Mouse (Mus musculus) erythroblast, embryonic 14.5 days (primary cell): ENCODE data around the gene Mrps27. TPM values are rescaled to one million over a fixed set of nuclear protein-coding genes. Genes with fewer than 3 reads are reported as not detected.
"Not testable (repeated sequence)": the region's sequence is repeated elsewhere in the genome, so short reads cannot be mapped to it uniquely, and the experiment has no call there.

Experiments used
- H3K27me3 ChIP-seq: 2 replicates; pipeline ENCODE4 v1.6.1; 2012; ENCODE audit warnings: inconsistent platforms; ENCODE audit not compliant: control insufficient read depth
- H3K36me3 ChIP-seq: 2 replicates; pipeline ENCODE4 v1.6.1; 2012; ENCODE audit warnings: mild to moderate bottlenecking, inconsistent platforms; ENCODE audit not compliant: control insufficient read depth
- H3K4me1 ChIP-seq: 2 replicates; pipeline ENCODE4 v1.6.1; 2012; ENCODE audit warnings: inconsistent platforms; ENCODE audit not compliant: control insufficient read depth
- H3K4me3 ChIP-seq: replicated peaks from 2 replicates; pipeline ENCODE3; 2012; ENCODE audit warnings: moderate library complexity, mild to moderate bottlenecking, inconsistent platforms
- H3K9me3 ChIP-seq: 2 replicates; pipeline ENCODE4 v1.6.1; 2012; ENCODE audit warnings: low read length, inconsistent platforms, mixed read lengths; ENCODE audit not compliant: control insufficient read depth
- GATA1 ChIP-seq: IDR thresholded peaks from 2 replicates; pipeline ENCODE4 v1.6.1; 2012; ENCODE audit warnings: low read length, inconsistent platforms, mixed read lengths
- TAL1 ChIP-seq: IDR thresholded peaks from 3 replicates; pipeline ENCODE4 v1.6.1; 2012; ENCODE audit warnings: low read length, inconsistent platforms, mixed read lengths
- polyA plus RNA-seq: library from polyadenylated mRNA; stranded (reverse); fragments of >175 nt; gene quantifications from 2 replicates; pipeline ENCODE4 v1.2.3, GENCODE M21; 2012

Gene Mrps27
- polyA plus RNA-seq, 1 experiment: 0.29 TPM

DNA sequence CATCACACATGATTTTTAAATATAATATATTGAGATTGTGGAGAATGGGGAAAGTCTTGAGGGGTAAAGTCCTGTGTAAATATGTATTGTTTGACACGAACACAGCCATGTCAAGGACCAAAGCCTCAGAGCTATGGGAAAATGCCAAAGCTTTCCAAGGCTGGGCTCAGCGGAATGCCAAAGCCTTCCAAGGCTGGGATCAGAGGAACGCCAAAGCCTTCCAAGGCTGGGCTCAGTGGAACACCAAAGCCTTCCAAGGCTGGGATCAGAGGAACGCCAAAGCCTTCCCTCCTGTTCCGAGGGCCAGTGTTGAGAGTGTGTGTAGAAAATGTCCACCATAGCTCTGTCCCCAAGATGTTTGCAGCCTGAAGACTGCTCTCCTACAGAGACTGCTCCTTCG lies 28.2 kb upstream of the Mrps27 start:
- Histone ChIP-seq H3K4me1 (no peaks in the 10 kb centered on the region), H3K9me3 (no peaks in the 10 kb centered on the region), H3K36me3 (peaks cover 23% of the 10 kb centered on the region), H3K4me3 (no peak overlapping the region), H3K27me3 (no peaks in the 10 kb centered on the region)
- TF ChIP-seq GATA1: no peak
- TF ChIP-seq TAL1: no peak

DNA sequence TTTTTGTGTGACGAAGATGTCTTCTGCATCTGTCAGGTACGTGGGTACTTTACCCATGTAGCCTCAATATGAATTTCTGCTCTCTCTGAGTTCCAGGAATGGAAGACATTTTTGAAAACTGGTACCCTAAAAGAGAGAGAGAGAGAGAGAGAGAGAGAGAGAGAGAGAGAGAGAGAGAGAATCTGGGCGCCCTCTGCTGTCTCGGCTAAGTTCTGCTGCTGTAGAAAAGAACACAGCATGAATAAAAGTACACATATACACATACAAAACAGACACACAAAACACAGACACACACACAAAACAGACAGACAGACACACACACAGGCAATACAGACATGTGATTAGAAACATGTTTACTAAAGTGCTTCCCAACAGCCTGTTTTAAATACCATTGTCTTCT lies 27.5 kb upstream of the Mrps27 start:
- H3K4me3 ChIP-seq: no peak overlapping the region
- TF ChIP-seq TAL1 (no peak), GATA1 (no peak)
- peaks cover 24% of the 10 kb centered on the region for H3K36me3 ChIP-seq
- no peaks in the 10 kb centered on the region for H3K4me1 ChIP-seq
- H3K27me3 ChIP-seq: no peaks in the 10 kb centered on the region
- no peaks in the 10 kb centered on the region for H3K9me3 ChIP-seq

DNA sequence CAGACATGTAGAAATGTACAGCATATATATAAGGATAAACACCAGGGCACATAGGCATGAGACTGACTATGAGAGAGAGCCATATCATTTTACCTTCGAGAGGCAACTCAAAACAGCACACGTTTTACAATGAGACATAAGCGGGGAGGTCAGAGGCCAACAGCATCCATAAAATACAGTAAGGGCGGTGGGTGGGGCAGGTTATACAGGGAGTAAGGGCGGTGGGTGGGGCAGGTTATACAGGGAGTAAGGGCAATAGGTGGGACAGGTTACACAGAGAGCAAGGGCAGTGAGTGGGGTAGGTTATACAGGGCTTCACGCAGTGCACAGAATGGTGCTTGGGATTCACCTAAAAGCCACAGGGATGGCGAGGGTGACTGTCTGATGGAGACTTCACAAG lies 24.1 kb upstream of the Mrps27 start:
- no peaks in the 10 kb centered on the region for H3K9me3 ChIP-seq
- TF ChIP-seq TAL1 (no peak), GATA1 (no peak)
- no peak overlapping the region for H3K4me3 ChIP-seq
- H3K27me3 ChIP-seq: no peaks in the 10 kb centered on the region
- H3K4me1 ChIP-seq: no peaks in the 10 kb centered on the region
- peaks cover 51% of the 10 kb centered on the region for H3K36me3 ChIP-seq

DNA sequence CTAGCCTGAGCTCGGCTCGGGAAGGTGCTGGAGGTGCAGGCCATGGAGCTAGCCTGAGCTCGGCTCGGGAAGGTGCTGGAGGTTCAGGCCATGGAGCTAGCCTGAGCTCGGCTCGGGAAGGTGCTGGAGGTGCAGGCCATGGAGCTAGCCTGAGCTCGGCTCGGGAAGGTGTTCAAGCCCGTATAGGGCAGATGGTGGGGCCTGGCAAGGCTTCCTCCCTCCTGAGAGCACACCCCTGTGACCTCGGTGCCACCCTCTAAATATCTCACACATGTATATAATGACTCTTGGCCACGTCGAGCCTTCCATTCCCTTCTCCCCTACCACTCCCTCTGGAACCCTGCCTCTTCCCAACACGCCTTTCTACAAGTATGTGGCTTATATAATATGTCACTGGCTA lies 21.7 kb upstream of the Mrps27 start:
- peaks cover 72% of the 10 kb centered on the region for H3K36me3 ChIP-seq
- not testable (repeated sequence) for H3K27me3 ChIP-seq, H3K4me1 ChIP-seq, H3K4me3 ChIP-seq, H3K9me3 ChIP-seq

DNA sequence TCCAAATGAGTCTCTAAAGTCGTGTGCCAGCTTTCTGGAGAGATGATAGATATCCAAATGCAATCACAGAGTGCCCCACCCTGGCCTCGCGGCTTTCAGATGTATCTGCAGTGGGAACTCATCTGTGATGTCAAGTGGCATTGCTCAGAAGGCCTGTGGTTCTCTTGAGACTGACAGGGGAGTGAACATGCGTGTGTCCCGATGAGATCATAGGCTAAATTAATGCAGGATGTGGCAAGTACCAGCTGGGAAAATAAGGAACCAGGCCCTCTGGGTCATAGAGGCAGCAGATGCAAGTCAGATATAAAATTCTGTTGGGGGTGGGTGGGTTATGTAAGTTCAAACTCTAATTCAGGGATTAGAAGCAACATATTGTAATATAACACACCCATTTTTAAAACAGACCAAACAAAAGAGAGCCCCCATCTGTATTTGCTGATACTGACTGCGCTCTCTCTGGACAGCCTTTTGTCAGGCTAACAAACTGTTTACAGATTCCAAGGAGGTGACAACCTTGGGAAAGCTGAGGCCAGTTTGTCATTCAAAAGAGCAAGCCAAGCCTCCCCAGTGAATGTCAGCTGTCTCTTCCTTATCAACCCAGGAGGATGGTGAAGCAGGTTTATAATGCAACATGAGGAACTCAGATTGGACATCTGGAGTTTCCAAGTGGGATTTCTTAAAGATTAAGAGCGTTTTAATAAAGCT lies 20.8 kb upstream of the Mrps27 start:
- Histone ChIP-seq H3K4me3 (no peak overlapping the region), H3K9me3 (no peaks in the 10 kb centered on the region), H3K4me1 (peaks cover 5% of the 10 kb centered on the region; the same call in 1 of the 2 replicates), H3K27me3 (no peaks in the 10 kb centered on the region), H3K36me3 (peaks cover 80% of the 10 kb centered on the region)
- TF ChIP-seq GATA1 (no peak), TAL1 (no peak)

DNA sequence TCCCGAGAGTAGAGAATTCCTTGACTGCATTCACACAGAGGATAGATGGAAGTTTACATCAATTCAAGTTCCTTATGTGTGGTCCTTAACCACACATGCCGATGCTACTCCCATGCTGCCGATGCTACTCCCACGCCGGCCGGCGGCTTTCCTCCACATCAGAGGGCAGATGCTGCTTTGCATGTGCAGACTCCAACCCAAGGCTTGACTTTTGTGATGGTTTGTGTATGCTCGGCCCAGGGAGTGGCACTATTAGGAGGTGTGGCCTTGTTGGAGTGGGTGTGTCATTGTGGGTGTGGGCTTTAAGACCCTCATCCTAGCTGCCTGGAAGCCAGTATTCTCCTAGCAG lies 20.3 kb upstream of the Mrps27 start:
- peaks cover 82% of the 10 kb centered on the region for H3K36me3 ChIP-seq
- H3K4me1 ChIP-seq, H3K4me3 ChIP-seq, H3K27me3 ChIP-seq, H3K9me3 ChIP-seq: not testable (repeated sequence)

DNA sequence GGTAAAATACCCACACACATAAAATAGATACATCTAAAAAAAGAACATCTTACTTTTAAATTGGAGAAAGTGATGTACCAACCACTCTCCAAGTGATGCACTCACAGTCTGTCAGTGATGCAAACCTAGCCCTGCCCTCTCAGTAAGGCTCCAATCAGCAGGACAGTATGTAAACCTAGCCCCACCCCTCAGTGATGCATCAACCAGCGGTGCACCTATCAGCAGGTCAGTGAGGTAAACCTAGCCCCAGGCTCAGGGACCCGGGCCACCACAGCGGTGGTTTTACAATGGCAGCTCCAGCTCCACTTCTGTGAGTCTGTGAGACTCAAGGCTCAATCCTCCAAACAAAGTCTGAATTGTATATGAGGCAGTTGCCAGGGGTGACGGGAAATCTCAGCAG lies 13.3 kb upstream of the Mrps27 start:
- Histone ChIP-seq H3K4me3 (no peak overlapping the region), H3K36me3 (peaks cover 82% of the 10 kb centered on the region), H3K4me1 (no peaks in the 10 kb centered on the region), H3K9me3 (no peaks in the 10 kb centered on the region), H3K27me3 (no peaks in the 10 kb centered on the region)
- TF ChIP-seq GATA1: no peak
- no peak for TF ChIP-seq TAL1

DNA sequence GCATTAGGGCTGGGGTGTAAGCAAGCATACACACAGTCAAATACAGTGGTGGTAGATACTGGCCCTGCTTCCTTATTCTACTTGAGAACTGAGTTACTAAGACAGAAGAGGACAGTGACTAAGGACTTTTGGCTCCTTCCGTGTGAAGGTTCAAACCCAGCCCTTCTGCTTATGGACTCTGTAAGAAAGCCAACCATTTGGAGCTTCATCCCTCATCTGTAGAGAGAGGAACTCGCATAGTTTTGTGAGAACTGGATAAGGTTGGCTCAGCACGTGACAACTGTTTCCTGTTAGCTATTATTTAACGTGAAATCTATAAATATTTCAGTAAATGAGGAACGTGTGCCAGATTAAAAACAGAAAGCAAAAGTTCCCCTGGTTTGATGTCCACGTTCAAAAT lies 7.1 kb upstream of the Mrps27 start:
- H3K27me3 ChIP-seq: no peaks in the 10 kb centered on the region
- TF ChIP-seq TAL1: no peak
- TF ChIP-seq GATA1: no peak
- peaks cover 87% of the 10 kb centered on the region for H3K36me3 ChIP-seq
- H3K9me3 ChIP-seq: no peaks in the 10 kb centered on the region
- H3K4me1 ChIP-seq: no peaks in the 10 kb centered on the region; the same call in 1 of the 2 replicates
- no peak overlapping the region for H3K4me3 ChIP-seq

DNA sequence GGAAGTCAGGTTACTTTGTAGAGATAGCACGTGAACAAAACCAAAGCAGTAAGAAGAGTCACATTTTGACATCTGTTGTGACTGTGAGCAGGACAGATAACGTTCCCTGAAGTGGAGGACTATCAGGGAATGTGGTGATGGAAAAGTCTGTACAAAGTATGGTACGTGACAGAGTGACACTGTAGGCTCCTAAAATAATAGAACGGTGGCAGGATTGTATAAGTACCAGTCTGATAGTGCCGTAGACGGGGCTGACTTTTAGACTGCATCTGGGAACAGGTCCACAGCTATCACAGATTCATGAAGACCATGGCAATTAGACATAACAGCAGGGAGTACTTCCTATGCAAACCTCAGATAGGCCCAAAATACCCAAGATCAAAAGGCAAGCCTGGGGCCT lies 3.1 kb upstream of the Mrps27 start:
- no peak overlapping the region for H3K4me3 ChIP-seq
- TF ChIP-seq GATA1: no peak
- no peak for TF ChIP-seq TAL1
- no peaks in the 10 kb centered on the region for H3K9me3 ChIP-seq
- H3K4me1 ChIP-seq: peaks cover 23% of the 10 kb centered on the region
- H3K27me3 ChIP-seq: no peaks in the 10 kb centered on the region
- peaks cover 58% of the 10 kb centered on the region for H3K36me3 ChIP-seq

DNA sequence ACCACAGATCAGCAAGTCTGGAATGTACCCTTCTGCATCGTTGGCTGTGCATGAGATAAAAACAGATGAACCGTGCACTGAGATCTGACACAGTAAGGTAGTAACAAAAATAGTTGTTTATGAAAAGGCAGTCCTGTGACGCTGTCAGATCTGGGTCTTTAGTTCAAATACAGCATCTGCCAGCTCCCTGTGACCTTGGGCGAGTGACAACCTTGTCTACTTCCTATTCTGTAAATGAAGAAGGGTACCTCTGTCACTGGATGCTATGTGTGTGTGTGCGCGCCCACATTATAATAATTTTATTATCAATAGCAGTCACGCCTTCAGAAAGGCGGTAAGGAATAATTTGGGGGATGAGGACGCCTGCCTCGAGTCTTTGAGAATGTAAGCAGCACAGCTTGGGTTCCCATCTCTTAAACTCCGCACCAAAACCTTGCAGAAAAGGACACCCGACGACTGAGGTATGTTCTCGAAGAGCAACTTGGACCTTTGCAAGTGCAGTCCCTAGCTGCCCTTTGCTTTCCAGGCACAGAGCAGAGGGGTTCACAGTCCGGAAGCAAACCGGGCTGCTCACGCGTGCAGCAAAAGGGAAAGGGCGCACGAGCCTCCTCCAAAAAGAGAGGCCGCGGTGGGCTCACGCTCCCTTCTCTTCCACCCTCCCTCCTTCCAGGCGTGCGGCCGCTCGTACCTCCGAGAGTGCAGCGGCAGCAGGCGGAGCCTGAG lies 549 bp upstream of the Mrps27 start:
- Histone ChIP-seq H3K4me3 (peak overlapping the region; percentile 78), H3K27me3 (no peaks in the 10 kb centered on the region), H3K4me1 (peaks cover 24% of the 10 kb centered on the region), H3K9me3 (no peaks in the 10 kb centered on the region), H3K36me3 (peaks cover 45% of the 10 kb centered on the region)
- no peak; the same call in 1 of the 2 replicates for TF ChIP-seq GATA1
- no peak for TF ChIP-seq TAL1
